ENCODE assay signal across 7 mouse cellular contexts in the genomic region with DNA sequence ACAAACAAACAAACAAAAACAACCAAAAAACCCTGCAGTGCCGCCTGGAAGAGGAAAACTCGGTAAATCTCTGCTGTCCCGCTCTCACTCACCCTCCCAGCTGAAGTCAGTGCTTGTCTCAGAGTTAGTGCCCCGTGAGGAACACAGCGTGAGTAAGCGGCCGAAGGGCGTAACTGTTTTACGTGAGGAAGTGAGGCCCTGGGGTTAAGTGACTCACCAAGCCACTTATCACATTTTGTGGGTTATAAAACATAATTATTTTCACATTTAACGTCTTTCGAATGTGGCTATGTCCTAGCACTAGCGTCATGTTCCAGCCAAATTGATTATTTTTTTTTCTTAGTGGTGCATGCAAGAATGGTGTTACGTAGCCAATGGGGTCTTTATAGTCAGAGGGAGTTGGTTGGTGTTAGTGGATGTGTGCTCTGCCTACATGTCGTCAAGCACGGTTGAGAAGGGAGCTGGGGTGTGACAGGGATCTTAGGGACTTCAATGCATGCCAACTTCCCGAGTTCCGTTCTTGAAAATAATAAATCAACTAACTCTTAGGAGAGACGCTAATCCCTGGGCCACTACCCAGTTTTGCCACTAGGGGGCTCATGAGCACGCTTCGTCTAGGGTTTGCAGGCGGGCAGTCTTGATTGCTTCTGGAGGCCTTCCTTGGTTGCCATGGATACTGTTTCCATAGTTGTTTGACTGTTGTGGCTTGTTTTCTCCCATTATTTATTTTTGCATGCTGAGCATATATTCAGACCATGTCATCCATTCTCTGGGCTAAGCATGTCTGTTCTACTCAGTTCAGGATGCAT. TPM values are rescaled to one million over a fixed set of nuclear protein-coding genes. Genes with fewer than 3 reads are reported as not detected.
DNase-seq lines count a peak whose midpoint lies in the region; ATAC-seq lines count a peak whose summit lies in the region.

No protein-coding gene starts in this region.

- peak; percentile 78 for ATAC-seq in intestine, embryonic 14.5 days (replicated peaks; ENCODE audit: low FRiP score, low TSS enrichment, low read depth)
- 0 out of 2 replicates have a peak, but pooled peaks have one; percentile 30 for ATAC-seq in midbrain, embryonic 11.5 days (ENCODE audit: low FRiP score)

- no peaks in the 10 kb centered on the region; the same call in 1 of the 2 replicates for H3K9me3 ChIP-seq in intestine, embryonic 14.5 days (ENCODE audit: control insufficient read depth, low read length)
- H3K9me3 ChIP-seq in midbrain, embryonic 11.5 days (ENCODE audit: control insufficient read depth, low read length) = no peaks in the 10 kb centered on the region

- no peak overlapping the region for H3K9ac ChIP-seq in intestine, embryonic 14.5 days (ENCODE audit: low read length)
- no peak overlapping the region for H3K9ac ChIP-seq in midbrain, embryonic 11.5 days (ENCODE audit: low read length)

- no peak overlapping the region for H3K27ac ChIP-seq in intestine, embryonic 14.5 days (ENCODE audit: low read depth)
- no peak overlapping the region for H3K27ac ChIP-seq in midbrain, embryonic 11.5 days (ENCODE audit: low read depth, low read length)

- no peak overlapping the region for H3K4me3 ChIP-seq in intestine, embryonic 14.5 days (ENCODE audit: low read depth, low read length)
- H3K4me3 ChIP-seq in midbrain, embryonic 11.5 days (ENCODE audit: low read depth, low read length) = no peak overlapping the region

- no peaks in the 10 kb centered on the region for H3K36me3 ChIP-seq in intestine, embryonic 14.5 days (ENCODE audit: control insufficient read depth, insufficient read depth, low read length)
- H3K36me3 ChIP-seq in midbrain, embryonic 11.5 days (ENCODE audit: control insufficient read depth, insufficient read depth, low read length) = no peaks in the 10 kb centered on the region

- H3K4me2 ChIP-seq in intestine, embryonic 14.5 days (ENCODE audit: low read length) = no peak overlapping the region
- no peak overlapping the region for H3K4me2 ChIP-seq in midbrain, embryonic 11.5 days

- peak; percentile 67 to 92 for DNase-seq in adrenal gland, adult (ENCODE audit: inconsistent age in 2 of 2, low spot score in 1 of 2)
- peak; percentile 75 to 77 for DNase-seq in cerebellum, postnatal 36 days
- DNase-seq in frontal cortex, postnatal 36 days (ENCODE audit: low spot score in 2 of 2) = peak; percentile 69 to 82
- peak; percentile 97 for DNase-seq in intestine, embryonic 14.5 days (ENCODE audit: low spot score)
- DNase-seq in left cerebral cortex, postnatal 10 days (ENCODE audit: extremely low spot score in 1 of 2, low spot score in 2 of 2) = peak; percentile 82 to 83
- DNase-seq in midbrain, embryonic 11.5 days (ENCODE audit: low spot score, missing footprints) = peak; percentile 98
- peak; percentile 91 for DNase-seq in right cerebral cortex, postnatal 4 days

- intact Hi-C loops in left cerebral cortex, postnatal 10 days (cut with DNase I) = loop anchor here (2.0 kb wide), 1 partner anchor 44 kb away; no protein-coding TSS in a partner anchor

- no peaks in the 10 kb centered on the region for H3K4me1 ChIP-seq in intestine, embryonic 14.5 days (replicated peaks; ENCODE audit: control insufficient read depth, insufficient read depth, low read length)
- peaks cover 4% of the 10 kb centered on the region; the same call in 1 of the 2 replicates for H3K4me1 ChIP-seq in midbrain, embryonic 11.5 days (ENCODE audit: control insufficient read depth, insufficient read depth, low read length)

- no peaks in the 10 kb centered on the region for H3K27me3 ChIP-seq in intestine, embryonic 14.5 days (replicated peaks; ENCODE audit: control insufficient read depth, insufficient read depth, low read length)
- H3K27me3 ChIP-seq in midbrain, embryonic 11.5 days (ENCODE audit: control insufficient read depth, insufficient read depth, low read length) = no peaks in the 10 kb centered on the region

- 43% methylated on average over 21 of the region's 21 CpGs for WGBS in intestine, embryonic 14.5 days
- WGBS in midbrain, embryonic 11.5 days = 62% methylated on average over 21 of the region's 21 CpGs

RNA-seq across cellular contexts. Expression of a gene that starts 10.7 kb away (rescaled TPM):
- polyA plus RNA-seq in intestine, embryonic 14.5 days (2014; fragmentation: Nextera tagmentation; extraction: Ambion mirVana) = 3.3 and 3.6 TPM in 2 replicates
- total RNA-seq in left cerebral cortex, postnatal 10 days (2021) = not detected
- polyA plus RNA-seq in midbrain, embryonic 11.5 days (2014; fragmentation: Nextera tagmentation; extraction: Ambion mirVana) = not detected in 2 replicates

RNA-seq across cellular contexts. Expression of a gene that starts 23.4 kb away (rescaled TPM):
- not detected in 2 replicates for polyA plus RNA-seq in intestine, embryonic 14.5 days (2014; fragmentation: Nextera tagmentation; extraction: Ambion mirVana)
- total RNA-seq in left cerebral cortex, postnatal 10 days (2021) = not detected
- not detected in 2 replicates for polyA plus RNA-seq in midbrain, embryonic 11.5 days (2014; fragmentation: Nextera tagmentation; extraction: Ambion mirVana)

RNA-seq across cellular contexts. Expression of a gene that starts 35.8 kb away (rescaled TPM):
- not detected in 2 replicates for polyA plus RNA-seq in intestine, embryonic 14.5 days (2014; fragmentation: Nextera tagmentation; extraction: Ambion mirVana)
- total RNA-seq in left cerebral cortex, postnatal 10 days (2021) = not detected
- polyA plus RNA-seq in midbrain, embryonic 11.5 days (2014; fragmentation: Nextera tagmentation; extraction: Ambion mirVana) = not detected in 2 replicates

RNA-seq across cellular contexts. Expression of a gene that starts 38.7 kb away (rescaled TPM):
- 0.11 and 0.12 TPM in 2 replicates for polyA plus RNA-seq in intestine, embryonic 14.5 days (2014; fragmentation: Nextera tagmentation; extraction: Ambion mirVana)
- under 1 TPM; 0.41 to 0.47 TPM for total RNA-seq in left cerebral cortex, postnatal 10 days (2021)
- 0.08 TPM in 1 of 2 replicates, not detected in the other for polyA plus RNA-seq in midbrain, embryonic 11.5 days (2014; fragmentation: Nextera tagmentation; extraction: Ambion mirVana)

RNA-seq across cellular contexts. Expression of a gene that starts 52.9 kb away (rescaled TPM):
- 0.39 and 0.77 TPM in 2 replicates for polyA plus RNA-seq in intestine, embryonic 14.5 days (2014; fragmentation: Nextera tagmentation; extraction: Ambion mirVana)
- not detected for total RNA-seq in left cerebral cortex, postnatal 10 days (2021)
- polyA plus RNA-seq in midbrain, embryonic 11.5 days (2014; fragmentation: Nextera tagmentation; extraction: Ambion mirVana) = 0.14 TPM in 1 of 2 replicates, not detected in the other
